Mouse (Mus musculus) hindbrain, embryonic 16.5 days (tissue): ENCODE results near the gene Fbxo47. TPM values are rescaled to one million over a fixed set of nuclear protein-coding genes. Genes with fewer than 3 reads are reported as not detected.
A peak's percentile ranks its signal among the peaks of the same experiment; 100 is the strongest.

Experiments
- ATAC-seq: fragments of 200-750 bp; cut with Nextera tagmentation; 2 replicates; pipeline ENCODE4 v1.8.0; 2017; ENCODE audit warnings: moderate TSS enrichment, moderate library complexity
- H3K27ac ChIP-seq: fragments of 300-500 bp; sonication (generic); 2 replicates; pipeline ENCODE4 v1.5.1; 2014; ENCODE audit warnings: low read depth, mild to moderate bottlenecking, control low read depth, low read length, moderate library complexity
- H3K27me3 ChIP-seq: fragments of 300-500 bp; sonication (generic); replicated peaks from 2 replicates; pipeline ENCODE4 v1.6.1; 2014; ENCODE audit warnings: low read length; ENCODE audit not compliant: control insufficient read depth, insufficient read depth
- H3K36me3 ChIP-seq: fragments of 300-500 bp; sonication (generic); 2 replicates; pipeline ENCODE4 v1.6.1; 2014; ENCODE audit warnings: mild to moderate bottlenecking, low read length, moderate library complexity, mixed read lengths; ENCODE audit not compliant: control insufficient read depth, insufficient read depth
- H3K4me1 ChIP-seq: fragments of 300-500 bp; sonication (generic); 2 replicates; pipeline ENCODE4 v1.6.1; 2014; ENCODE audit warnings: low read depth, low read length; ENCODE audit not compliant: control insufficient read depth, insufficient read depth
- H3K4me2 ChIP-seq: fragments of 300-500 bp; sonication (generic); 2 replicates; pipeline ENCODE4 v1.6.1; 2014; ENCODE audit warnings: mild to moderate bottlenecking, low read length, control low read depth, moderate library complexity
- H3K4me3 ChIP-seq: fragments of 300-500 bp; sonication (generic); 2 replicates; pipeline ENCODE4 v1.5.1; 2014; ENCODE audit warnings: mild to moderate bottlenecking, low read length, control low read depth, moderate library complexity
- H3K9ac ChIP-seq: fragments of 300-500 bp; sonication (generic); 2 replicates; pipeline ENCODE4 v1.6.1; 2014; ENCODE audit warnings: low read depth, mild to moderate bottlenecking, control low read depth, low read length, moderate library complexity
- H3K9me3 ChIP-seq: fragments of 300-500 bp; sonication (generic); 2 replicates; pipeline ENCODE4 v1.6.1; 2014; ENCODE audit warnings: mild to moderate bottlenecking, low read length, moderate library complexity; ENCODE audit not compliant: control insufficient read depth
- WGBS: fragments of 180-500 bp; shearing (Covaris S2); extraction: QIAGEN DNeasy Blood & Tissue Kit; methylation state at CpG from one replicate; pipeline ENCODE4 v1.1.7; 2014; 5-methylcytosine and 5-hydroxymethylcytosine counted together
- polyA plus RNA-seq: library from polyadenylated mRNA; unstranded; fragments of >200 nt; fragmentation: Nextera tagmentation; extraction: Ambion mirVana; gene quantifications from 2 replicates; pipeline ENCODE4 v1.2.1, GENCODE M21; 2015

The Fbxo47 gene
- polyA plus RNA-seq, 1 experiment from 2014 or later, result 0.43 TPM

DNA sequence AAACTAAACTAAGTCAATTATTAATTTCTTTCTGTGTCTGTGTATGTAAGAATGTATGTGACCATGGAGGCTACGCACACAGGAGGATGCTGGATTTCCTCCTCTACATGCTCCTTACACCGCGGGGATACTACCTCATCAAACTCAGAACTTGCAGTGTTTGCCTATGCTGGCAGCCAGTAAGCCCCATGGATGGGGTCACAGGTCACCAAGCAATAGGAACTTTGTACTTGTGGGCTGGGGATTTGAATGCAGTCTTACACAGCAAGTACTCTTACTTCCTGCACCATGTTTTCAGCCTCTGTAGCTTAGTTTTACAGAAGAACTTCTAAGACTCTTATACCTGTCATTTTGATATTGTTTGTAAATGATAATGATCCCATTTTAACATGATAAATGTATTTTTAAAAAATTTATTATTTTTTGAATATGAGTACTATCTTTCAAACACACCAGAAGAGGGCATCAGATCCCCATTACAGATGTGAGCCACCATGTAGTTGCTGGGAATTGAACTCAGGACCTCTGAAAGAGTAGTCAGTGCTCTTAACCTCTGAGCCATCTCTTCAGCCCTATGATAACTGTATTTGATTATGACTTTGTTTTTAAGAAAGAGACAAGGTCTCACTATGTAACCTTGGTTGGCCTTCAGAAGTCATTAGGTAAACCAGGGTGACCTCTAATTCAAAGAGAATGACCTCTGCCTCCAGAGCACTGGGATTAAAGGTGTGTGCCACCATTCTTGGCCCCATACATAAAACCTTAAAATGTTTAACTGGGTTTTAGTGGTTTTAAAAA, 17.7 kb downstream of the Fbxo47 start:
- no peak overlapping the region for H3K27ac ChIP-seq
- ATAC-seq, result no peak
- H3K4me2 ChIP-seq, result no peak overlapping the region
- H3K4me1 ChIP-seq, result no peaks in the 10 kb centered on the region
- H3K9me3 ChIP-seq, result no peaks in the 10 kb centered on the region
- no peaks in the 10 kb centered on the region for H3K36me3 ChIP-seq
- whole genome bisulfite sequencing, result 98% methylated on average over 3 of the region's 3 CpGs
- no peak overlapping the region for H3K9ac ChIP-seq
- H3K27me3 ChIP-seq, result no peaks in the 10 kb centered on the region
- H3K4me3 ChIP-seq, result no peak overlapping the region

DNA sequence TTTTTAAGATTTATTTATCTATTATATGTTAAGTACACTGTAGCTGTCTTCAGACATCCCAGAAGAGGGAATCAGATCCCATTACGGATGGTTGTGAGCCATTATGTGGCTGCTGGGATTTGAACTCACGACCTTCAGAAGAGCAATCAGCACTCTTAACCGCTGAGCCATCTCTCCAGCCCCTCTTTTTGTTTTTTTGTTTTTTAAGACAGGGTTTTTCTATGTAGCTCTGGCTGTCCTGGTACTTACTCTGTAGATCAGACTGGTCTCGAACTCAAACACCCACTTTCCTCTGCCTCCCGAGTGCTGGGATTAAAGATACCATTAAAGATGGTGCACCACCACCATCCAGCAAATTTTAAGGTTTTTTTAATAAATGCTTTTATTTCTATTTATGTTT, 18.5 kb downstream of the Fbxo47 start:
- Histone ChIP-seq H3K4me3 (no peak overlapping the region), H3K9ac (no peak overlapping the region), H3K27me3 (no peaks in the 10 kb centered on the region), H3K9me3 (no peaks in the 10 kb centered on the region), H3K4me2 (no peak overlapping the region), H3K27ac (no peak overlapping the region), H3K4me1 (no peaks in the 10 kb centered on the region), H3K36me3 (no peaks in the 10 kb centered on the region)
- 87% methylated on average over 5 of the region's 5 CpGs for WGBS
- ATAC-seq, result no peak

- no peak overlapping the region for H3K27ac ChIP-seq
- WGBS, result 76% methylated on average over 2 of the region's 2 CpGs
- H3K9ac ChIP-seq, result no peak overlapping the region
- no peaks in the 10 kb centered on the region for H3K27me3 ChIP-seq
- no peaks in the 10 kb centered on the region for H3K9me3 ChIP-seq
- no peak overlapping the region for H3K4me2 ChIP-seq
- no peak for ATAC-seq
- no peaks in the 10 kb centered on the region for H3K36me3 ChIP-seq
- H3K4me3 ChIP-seq, result no peak overlapping the region
- no peaks in the 10 kb centered on the region for H3K4me1 ChIP-seq
These were observed 21.8 kb downstream of the Fbxo47 start for GRCm38 (mm10) chr11:97862148-97862547.

- H3K4me3 ChIP-seq, result no peak overlapping the region
- no peaks in the 10 kb centered on the region for H3K9me3 ChIP-seq
- 91% methylated on average over 2 of the region's 2 CpGs for WGBS
- no peak overlapping the region for H3K9ac ChIP-seq
- no peaks in the 10 kb centered on the region for H3K36me3 ChIP-seq
- H3K27me3 ChIP-seq, result no peaks in the 10 kb centered on the region
- ATAC-seq, result no peak
- H3K27ac ChIP-seq, result no peak overlapping the region
- no peaks in the 10 kb centered on the region for H3K4me1 ChIP-seq
- no peak overlapping the region for H3K4me2 ChIP-seq
These were observed 28.5 kb downstream of the Fbxo47 start for GRCm38 (mm10) chr11:97855473-97855872.

- H3K36me3 ChIP-seq, result no peaks in the 10 kb centered on the region
- H3K9me3 ChIP-seq, result no peaks in the 10 kb centered on the region
- H3K4me2 ChIP-seq, result no peak overlapping the region
- no peak for ATAC-seq
- no peaks in the 10 kb centered on the region for H3K4me1 ChIP-seq
- no peak overlapping the region for H3K27ac ChIP-seq
- 93% methylated on average over 2 of the region's 2 CpGs for whole genome bisulfite sequencing
- H3K27me3 ChIP-seq, result no peaks in the 10 kb centered on the region
- H3K9ac ChIP-seq, result no peak overlapping the region
- H3K4me3 ChIP-seq, result no peak overlapping the region
These were observed 32.4 kb downstream of the Fbxo47 start for GRCm38 (mm10) chr11:97851601-97852000.

DNA sequence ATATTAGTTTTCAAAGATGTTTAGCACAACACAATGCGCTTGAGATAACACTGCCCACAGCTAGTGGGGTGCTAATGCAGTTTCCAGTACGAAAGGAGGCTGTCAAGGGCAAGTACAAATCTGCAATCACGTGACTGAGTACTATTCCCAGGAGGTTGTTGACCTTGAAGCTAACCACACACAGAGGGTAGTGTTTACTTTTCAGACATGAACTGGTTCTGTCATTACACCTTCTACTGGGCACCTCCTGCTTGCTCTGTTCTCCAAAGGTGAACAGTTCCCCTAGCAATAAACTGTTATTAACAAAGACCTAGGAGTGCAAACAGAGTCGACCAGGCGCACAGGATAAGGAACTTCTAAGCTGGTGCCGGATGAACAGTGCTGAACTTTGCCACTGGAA, 33.6 kb downstream of the Fbxo47 start:
- no peak overlapping the region for H3K9ac ChIP-seq
- WGBS, result 68% methylated on average over 6 of the region's 6 CpGs
- no peak overlapping the region for H3K4me3 ChIP-seq
- no peaks in the 10 kb centered on the region for H3K27me3 ChIP-seq
- no peaks in the 10 kb centered on the region for H3K4me1 ChIP-seq
- H3K27ac ChIP-seq, result no peak overlapping the region
- no peak overlapping the region for H3K4me2 ChIP-seq
- no peak for ATAC-seq
- H3K9me3 ChIP-seq, result no peaks in the 10 kb centered on the region
- no peaks in the 10 kb centered on the region for H3K36me3 ChIP-seq

- H3K4me1 ChIP-seq, result peaks cover 11% of the 10 kb centered on the region
- WGBS, result 15% methylated on average over 4 of the region's 4 CpGs
These were observed 42.0 kb downstream of the Fbxo47 start for GRCm38 (mm10) chr11:97842001-97842400.

DNA sequence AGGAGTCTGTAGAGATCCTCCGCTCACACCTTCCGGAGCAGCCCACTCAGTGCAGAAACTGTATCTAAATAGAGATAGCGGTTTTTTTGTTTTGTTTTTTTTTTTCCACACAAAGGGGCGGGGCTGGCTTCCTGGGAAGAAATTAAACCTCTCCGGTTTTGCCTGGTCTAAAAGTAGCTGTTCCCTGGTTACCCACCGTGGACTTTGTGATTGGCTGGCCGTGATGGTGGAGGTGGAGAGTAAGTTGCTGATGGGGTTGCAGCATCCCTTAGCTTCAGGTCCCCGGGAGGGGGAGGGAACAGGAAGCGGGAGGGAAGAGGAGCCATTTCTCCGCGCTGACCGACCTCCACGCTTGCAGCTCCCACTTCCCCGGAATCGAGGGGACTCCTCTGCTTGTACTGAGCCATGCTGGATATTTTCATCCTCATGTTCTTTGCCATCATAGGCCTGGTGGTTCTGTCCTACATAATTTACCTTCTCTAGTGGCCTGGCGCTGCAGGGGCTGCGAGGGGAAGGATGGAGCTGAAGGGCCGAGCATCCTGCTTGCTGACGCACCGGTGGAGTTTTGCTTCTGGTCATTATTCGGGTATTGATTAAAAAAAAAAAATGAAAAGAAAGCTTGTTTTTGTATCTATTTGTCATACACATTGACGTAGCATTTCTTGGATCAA, 42.8 kb downstream of the Fbxo47 start:
- Histone ChIP-seq H3K27me3 (no peaks in the 10 kb centered on the region), H3K9ac (peak overlapping the region; percentile 82), H3K4me2 (peak overlapping the region; percentile 76), H3K4me3 (peak overlapping the region; percentile 57), H3K9me3 (no peaks in the 10 kb centered on the region), H3K27ac (peak overlapping the region; percentile 93), H3K36me3 (peaks cover 7% of the 10 kb centered on the region), H3K4me1 (peaks cover 11% of the 10 kb centered on the region)
- 1% methylated on average over 22 of the region's 22 CpGs for WGBS
- peak; percentile 95 for ATAC-seq

More at GRCm38 (mm10) chr11:97842001-97842400, 42.0 kb downstream of the Fbxo47 start:
- Histone ChIP-seq H3K4me2 (peak overlapping the region; percentile 76), H3K27me3 (no peaks in the 10 kb centered on the region), H3K4me3 (peak overlapping the region; percentile 57), H3K36me3 (peaks cover 5% of the 10 kb centered on the region), H3K9ac (peak overlapping the region; percentile 59), H3K9me3 (no peaks in the 10 kb centered on the region), H3K27ac (peak overlapping the region; percentile 93)
- 0 out of 2 replicates have a peak, but pooled peaks have one; percentile 31 for ATAC-seq

DNA sequence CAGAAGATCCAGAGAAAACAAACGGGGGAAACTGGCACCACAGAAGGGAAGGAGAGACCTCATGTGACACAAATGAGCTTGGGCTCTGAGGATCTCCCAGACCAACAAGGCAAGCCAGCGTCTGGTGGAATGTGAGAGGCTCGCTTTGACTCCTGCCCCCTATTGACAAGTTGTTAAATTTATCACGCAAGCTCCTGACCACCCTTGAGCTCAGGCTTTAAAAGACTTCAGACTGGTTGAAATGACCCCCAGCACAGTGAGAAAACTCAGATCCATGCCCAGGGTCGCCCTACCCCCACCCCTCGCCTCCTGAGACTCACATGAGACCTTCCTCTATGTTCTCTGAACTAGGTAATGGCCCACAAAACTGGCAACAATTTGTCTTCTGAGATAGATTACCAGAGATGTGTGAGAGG, 43.4 kb downstream of the Fbxo47 start, which contains the start of gene B230217C12Rik:
Gene B230217C12Rik (plus strand): TSS at position 242 of the 416 bp plus-strand sequence.
- H3K4me1 ChIP-seq, result peaks cover 11% of the 10 kb centered on the region
- H3K4me2 ChIP-seq, result peak within 1 kb of the TSS; percentile 76
- H3K27me3 ChIP-seq, result no peaks in the 10 kb centered on the region
- H3K36me3 ChIP-seq, result peaks cover 7% of the 10 kb centered on the region
- H3K4me3 ChIP-seq, result peak within 1 kb of the TSS; percentile 57
- H3K9me3 ChIP-seq, result no peaks in the 10 kb centered on the region
- WGBS, result 0% methylated on average over 6 of the region's 6 CpGs
- H3K9ac ChIP-seq, result peak within 1 kb of the TSS; percentile 82
- ATAC-seq, result peak; percentile 56
- H3K27ac ChIP-seq, result peak within 1 kb of the TSS; percentile 93
